Mouse (Mus musculus): ENCODE data around the gene Utp18.
"Not testable (repeated sequence)": the region's sequence is repeated elsewhere in the genome, so short reads cannot be mapped to it uniquely, and the experiment has no call there.

Utp18 gene

GRCm38 (mm10) chr11:93885572-93886410 is at the start of gene Utp18, which contains the start of gene Mbtd1:
TSS of gene Utp18 (minus strand) at chr11:93885766.
TSS of gene Mbtd1 (plus strand) at chr11:93885852.
- DNase-seq (ENCODE audit: low spot score in 2 of 2), result peak; percentile 99

GRCm38 (mm10) chr11:93929106-93929505 is 43.5 kb upstream of the Utp18 start:
- DNase-seq (ENCODE audit: low spot score in 2 of 2), result no peak

GRCm38 (mm10) chr11:93915019-93915418 is 29.5 kb upstream of the Utp18 start:
- not testable (repeated sequence) for DNase-seq (ENCODE audit: low spot score in 2 of 2)

GRCm38 (mm10) chr11:93911603-93912002 is 26.0 kb upstream of the Utp18 start:
- no peak for DNase-seq (ENCODE audit: low spot score in 2 of 2)

GRCm38 (mm10) chr11:93908829-93909228 is 23.3 kb upstream of the Utp18 start:
- no peak for DNase-seq (ENCODE audit: low spot score in 2 of 2)

GRCm38 (mm10) chr11:93907839-93908238 is 22.3 kb upstream of the Utp18 start:
- no peak for DNase-seq (ENCODE audit: low spot score in 2 of 2)

- DNase-seq (ENCODE audit: low spot score in 2 of 2), result no peak
Observed at GRCm38 (mm10) chr11:93906834-93907233, 21.3 kb upstream of the Utp18 start.

- DNase-seq (ENCODE audit: low spot score in 2 of 2), result no peak
Observed at GRCm38 (mm10) chr11:93897732-93898131, 12.2 kb upstream of the Utp18 start.

- DNase-seq (ENCODE audit: low spot score in 2 of 2), result peak in 1 of 2 experiments; percentile 5
Observed at GRCm38 (mm10) chr11:93887080-93887447, 1.5 kb upstream of the Utp18 start.

GRCm38 (mm10) chr11:93886411-93887079 is 979 bp upstream of the Utp18 start:
- peak; percentile 59 to 61 for DNase-seq (ENCODE audit: low spot score in 2 of 2)

GRCm38 (mm10) chr11:93884901-93885571 is 530 bp downstream of the Utp18 start:
- peak; percentile 64 to 68 for DNase-seq (ENCODE audit: low spot score in 2 of 2)

- DNase-seq (ENCODE audit: low spot score in 2 of 2), result no peak
Observed at GRCm38 (mm10) chr11:93884068-93884467, 1.5 kb downstream of the Utp18 start.

- no peak for DNase-seq (ENCODE audit: low spot score in 2 of 2)
Observed at GRCm38 (mm10) chr11:93862638-93863037, 22.9 kb downstream of the Utp18 start.

- DNase-seq (ENCODE audit: low spot score in 2 of 2), result no peak
Observed at GRCm38 (mm10) chr11:93862045-93862623, 23.4 kb downstream of the Utp18 start.

- DNase-seq (ENCODE audit: low spot score in 2 of 2), result no peak
Observed at GRCm38 (mm10) chr11:93861193-93861592, 24.4 kb downstream of the Utp18 start.

- DNase-seq (ENCODE audit: low spot score in 2 of 2), result no peak
Observed at GRCm38 (mm10) chr11:93860540-93861172, 24.9 kb downstream of the Utp18 start.

- DNase-seq (ENCODE audit: low spot score in 2 of 2), result peak in 1 of 2 experiments; percentile 63
Observed at GRCm38 (mm10) chr11:93856284-93856955, 29.1 kb downstream of the Utp18 start.

GRCm38 (mm10) chr11:93852546-93852945 is 33.0 kb downstream of the Utp18 start:
- no peak for DNase-seq (ENCODE audit: low spot score in 2 of 2)

GRCm38 (mm10) chr11:93847342-93847741 is 38.2 kb downstream of the Utp18 start:
- no peak for DNase-seq (ENCODE audit: low spot score in 2 of 2)

- no peak for DNase-seq (ENCODE audit: low spot score in 2 of 2)
Observed at GRCm38 (mm10) chr11:93835800-93836199, 49.8 kb downstream of the Utp18 start.

- no peak for DNase-seq (ENCODE audit: low spot score in 2 of 2)
Observed at GRCm38 (mm10) chr11:93829971-93830370, 55.6 kb downstream of the Utp18 start.
